Mouse (Mus musculus): ENCODE data around the gene Get4.
A peak's percentile ranks its signal among the peaks of the same experiment; 100 is the strongest.

Get4 gene

DNA sequence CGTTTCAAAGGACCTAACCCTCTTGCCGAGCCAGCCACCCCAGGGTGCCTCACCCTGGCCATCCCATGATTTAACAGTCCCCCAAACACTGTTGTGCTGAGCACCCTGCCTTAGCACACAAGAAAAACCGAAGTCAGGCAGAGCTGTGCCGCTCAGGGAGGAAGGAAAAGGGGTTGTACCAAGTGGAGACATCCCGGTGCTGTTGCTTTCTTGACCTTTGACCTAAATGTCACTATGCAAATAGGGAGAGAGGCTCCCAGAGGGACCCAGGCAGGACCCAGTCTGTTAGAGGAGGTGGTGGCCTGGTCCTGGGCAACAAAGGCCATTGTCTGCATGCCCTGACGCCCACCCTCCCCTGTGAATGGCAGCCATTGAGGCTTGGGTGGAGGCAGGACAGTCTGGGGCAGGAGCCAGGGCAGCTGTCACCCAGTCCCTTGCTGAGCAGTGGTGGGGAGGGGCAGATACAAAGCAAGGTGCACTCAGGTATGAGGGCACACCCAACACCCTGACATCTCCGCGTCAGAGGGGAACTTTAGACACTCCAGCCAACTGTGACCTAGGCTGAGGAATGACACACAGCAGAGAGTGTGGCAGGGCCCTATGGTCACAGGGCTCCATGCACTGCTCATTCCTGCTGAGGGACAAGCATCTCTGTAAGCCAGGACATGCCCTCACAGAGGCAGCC lies 33.4 kb downstream of the Get4 start:
- DNase-seq: no peak

GRCm38 (mm10) chr5:139286142-139286941 lies 34.2 kb downstream of the Get4 start:
- DNase-seq: no peak

DNA sequence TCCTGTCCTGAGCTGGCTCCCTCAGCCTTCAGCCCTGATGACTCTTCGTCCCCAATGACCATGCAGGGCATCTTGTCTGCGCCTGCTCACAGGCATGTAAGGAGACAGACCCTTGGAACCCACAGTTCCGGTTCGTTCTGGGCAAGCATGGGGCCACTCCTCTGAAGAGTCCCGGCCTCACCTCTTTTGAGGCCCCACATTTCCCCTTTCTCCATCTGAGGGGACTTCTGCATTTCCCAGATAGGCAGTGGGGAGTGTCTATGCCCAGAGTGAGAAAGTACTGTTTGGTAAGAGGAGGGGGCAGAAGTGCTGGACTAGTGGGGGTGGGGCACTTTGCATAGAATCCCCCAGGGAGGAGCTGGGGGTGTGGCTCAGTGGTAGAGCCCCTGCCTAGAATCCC lies 35.0 kb downstream of the Get4 start:
- no peak for DNase-seq

- DNase-seq: no peak
Observed at GRCm38 (mm10) chr5:139287787-139288186, 35.7 kb downstream of the Get4 start.

DNA sequence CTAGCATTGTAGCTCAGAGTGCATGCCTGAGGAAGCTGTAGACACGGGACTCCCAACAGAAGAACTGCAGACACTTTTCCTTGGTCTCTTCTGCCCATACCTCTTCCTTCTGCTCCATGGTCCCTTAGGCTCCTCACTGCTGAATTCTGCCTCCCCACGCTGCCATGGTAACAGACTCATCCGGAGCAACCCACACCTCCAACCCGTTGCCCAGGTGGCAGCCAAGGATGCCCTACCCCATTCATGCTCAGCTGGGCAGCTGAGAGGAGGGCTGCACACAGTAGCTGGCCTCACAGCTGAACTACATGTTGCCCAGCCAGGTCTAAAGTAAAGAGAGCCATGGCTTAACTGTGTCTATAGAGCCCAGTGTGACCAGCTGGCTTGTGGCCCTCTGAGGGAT lies 36.5 kb downstream of the Get4 start:
- no peak for DNase-seq

- DNase-seq: no peak
Observed at GRCm38 (mm10) chr5:139290467-139291259, 38.5 kb downstream of the Get4 start.

DNA sequence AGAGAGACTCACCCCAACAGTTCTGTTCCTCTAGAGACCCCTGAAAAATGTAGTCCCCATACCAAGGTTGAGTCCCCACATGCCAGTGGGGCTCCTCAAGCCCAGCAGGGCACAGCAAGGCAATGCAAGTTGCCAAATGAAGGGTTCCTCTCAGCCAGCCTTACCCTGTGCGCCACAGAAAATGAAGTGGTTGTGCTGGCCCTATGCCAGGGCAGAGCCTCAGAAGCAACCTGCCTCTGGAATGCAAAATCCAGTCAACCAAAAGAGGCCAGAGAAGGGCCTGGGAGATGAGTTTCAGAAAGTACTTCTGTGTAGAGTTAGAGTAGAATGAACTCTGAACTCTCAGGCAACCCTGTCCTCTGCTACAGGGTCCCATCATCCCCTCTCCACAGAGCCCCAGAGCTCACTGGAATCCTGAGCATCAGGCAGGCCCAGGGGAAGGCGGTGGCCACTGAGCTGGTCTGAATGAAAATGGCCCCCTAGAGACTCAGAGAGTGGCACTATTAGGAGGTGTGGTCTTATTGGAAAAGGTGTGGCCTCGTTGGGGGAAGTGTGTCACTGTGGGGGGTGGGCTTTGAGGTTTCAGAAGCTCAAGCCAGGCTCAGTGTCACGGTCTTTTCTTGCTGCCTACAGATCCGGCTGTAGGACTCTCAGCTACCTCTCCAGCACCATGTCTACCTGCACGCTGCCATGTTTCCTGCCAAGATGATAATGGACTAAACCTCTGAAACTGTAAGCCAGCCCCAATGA lies 39.9 kb downstream of the Get4 start:
- DNase-seq: no peak

GRCm38 (mm10) chr5:139294089-139294488 lies 42.0 kb downstream of the Get4 start:
- no peak for DNase-seq

- no peak for DNase-seq
Observed at GRCm38 (mm10) chr5:139297092-139297491, 45.0 kb downstream of the Get4 start.

GRCm38 (mm10) chr5:139297745-139298144 lies 45.6 kb downstream of the Get4 start:
- DNase-seq: no peak

- no peak for DNase-seq
Observed at GRCm38 (mm10) chr5:139302101-139302500, 50.0 kb downstream of the Get4 start.

DNA sequence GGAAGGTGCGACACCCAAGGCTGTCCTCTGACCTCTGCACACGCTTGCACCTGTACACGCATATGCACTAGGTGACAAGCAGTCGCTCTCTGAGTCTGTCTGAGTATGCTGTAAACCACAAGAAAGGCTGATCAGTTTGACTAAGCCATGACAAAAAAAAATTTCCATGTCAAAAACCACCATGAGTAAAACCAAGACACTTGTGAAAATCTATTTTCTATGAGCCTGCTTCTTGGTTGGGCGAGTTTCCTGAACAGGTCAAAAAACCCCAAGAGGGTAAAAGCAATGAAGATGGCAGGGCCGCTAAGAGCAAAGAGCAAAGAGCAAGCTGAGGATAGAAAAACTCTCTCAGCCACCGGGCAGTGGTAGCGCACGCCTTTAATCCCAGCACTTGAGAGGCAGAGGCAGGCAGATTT lies 51.5 kb downstream of the Get4 start:
- DNase-seq: peak; percentile 24

DNA sequence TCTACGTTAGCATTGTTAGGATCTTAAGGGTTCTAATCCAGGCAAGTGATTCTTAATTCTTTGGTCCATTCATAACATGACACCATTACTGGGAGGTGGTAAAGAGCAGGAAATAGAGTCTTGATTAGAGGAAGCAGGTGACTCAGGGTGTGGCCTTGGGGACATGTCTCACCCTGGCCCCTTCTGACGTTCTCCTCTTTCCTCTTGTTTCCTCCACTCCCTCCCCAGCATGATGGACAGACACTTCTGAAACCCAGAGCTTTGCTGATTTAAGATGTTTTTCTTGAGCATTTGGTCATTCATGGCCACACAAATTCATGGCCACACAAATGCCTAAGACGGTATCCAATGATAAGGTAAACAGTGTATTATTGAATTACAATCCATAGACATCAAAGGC lies 57.8 kb downstream of the Get4 start:
- no peak for DNase-seq

DNA sequence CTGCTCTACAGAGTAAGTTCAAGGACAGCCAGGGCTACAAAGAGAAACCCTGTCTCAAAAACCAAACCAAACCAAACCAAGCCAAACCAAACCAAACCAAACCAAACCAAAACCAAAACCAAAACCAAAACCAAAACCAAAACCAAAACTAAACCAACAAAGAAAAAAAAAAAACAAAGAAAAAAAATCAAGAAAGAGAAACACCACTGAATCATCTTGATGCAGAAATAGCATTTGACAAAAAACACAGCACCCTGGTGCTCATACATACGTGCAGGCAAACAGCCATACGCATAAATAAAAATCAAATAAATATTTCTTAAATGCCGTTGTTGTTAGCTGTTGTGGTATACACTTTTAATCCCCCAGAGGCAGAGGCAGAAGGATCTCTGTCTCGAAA lies 58.4 kb downstream of the Get4 start:
- DNase-seq: no peak

- DNase-seq: no peak
Observed at GRCm38 (mm10) chr5:139311822-139312221, 59.7 kb downstream of the Get4 start.

DNA sequence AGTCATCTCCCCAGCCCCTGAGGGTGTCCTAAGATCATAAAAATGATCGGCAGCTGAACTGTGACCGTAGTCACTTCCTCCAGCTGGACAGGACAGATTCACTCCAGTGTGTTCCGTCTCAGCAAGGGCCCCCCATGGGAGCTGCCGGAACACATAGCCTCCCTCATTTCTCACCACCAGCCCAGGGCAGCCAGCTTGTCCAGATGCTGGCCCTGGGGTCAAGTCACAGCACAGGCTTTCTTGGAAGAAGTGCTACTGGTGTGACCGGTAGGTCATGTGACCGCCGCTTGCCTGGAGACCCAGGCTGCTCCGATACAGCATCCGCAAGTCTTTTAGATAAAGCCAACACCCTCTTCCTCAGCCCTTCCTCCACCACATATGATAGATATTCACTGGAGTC lies 61.4 kb downstream of the Get4 start:
- no peak for DNase-seq

DNA sequence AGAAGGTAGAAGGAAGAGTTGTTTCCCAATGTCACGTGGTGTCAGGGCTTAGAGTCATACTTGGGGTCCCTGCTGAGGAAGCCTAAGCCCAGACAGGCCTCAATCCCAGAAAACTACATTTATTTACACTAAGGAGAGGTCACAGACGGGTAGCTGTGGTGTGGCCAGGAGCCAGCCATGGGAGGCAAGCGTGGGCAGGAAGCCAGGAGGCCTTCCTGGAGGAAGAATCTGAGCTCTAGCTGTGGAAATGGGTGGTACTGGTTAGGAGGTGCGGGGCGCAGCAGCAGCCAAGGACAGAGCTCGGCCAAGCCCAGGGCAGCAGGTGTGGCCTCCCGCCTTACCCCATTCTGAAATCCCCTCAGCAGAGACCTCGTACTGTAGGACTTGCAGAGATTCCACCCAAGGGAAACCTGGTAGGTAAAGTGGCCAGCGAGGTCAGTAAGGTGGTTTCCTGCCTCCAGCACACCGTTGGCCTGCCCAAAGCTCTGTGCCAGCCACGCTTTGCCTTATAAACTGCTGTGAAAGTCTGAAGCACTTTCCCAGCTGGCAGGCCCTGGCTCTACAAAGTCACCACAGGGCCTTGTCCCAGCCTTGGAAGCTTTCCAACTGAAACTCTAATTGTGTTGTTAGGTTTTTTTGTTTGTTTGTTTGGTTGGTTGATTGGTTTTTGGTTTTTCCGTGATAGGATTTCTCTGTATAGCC lies 63.0 kb downstream of the Get4 start:
- DNase-seq: no peak

DNA sequence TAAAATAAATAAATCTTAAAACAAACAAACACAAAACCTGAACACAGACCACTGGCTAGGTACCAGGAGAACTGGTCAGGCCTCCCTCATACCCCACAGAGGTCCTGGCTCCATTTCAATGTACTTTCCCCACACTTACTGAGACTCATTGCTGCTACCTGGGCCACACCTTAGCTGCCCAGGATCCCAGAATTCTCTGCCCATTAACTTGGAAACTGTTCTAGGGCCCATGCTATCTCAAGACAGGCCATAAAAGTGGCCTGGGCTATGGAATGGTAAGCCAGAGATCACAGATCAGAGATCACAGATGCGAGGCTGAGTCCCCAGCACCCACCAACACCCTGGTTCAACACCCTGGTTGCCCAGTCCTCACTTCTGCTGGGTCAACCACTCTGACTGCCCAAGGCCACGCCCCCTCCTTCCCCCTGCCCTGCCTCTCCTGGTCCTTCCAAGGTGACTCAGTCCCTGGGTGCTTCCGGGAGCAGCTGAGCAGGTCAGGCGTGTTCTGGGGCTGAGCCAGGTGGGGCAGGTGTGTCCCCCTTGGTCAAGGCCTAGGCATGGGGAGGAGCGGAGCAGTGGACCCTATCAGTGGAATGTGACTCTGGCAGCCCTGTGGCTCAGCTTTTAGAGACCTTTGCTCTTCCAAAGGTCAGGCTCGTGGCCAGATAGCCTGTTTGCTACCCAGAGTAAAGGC lies 65.0 kb downstream of the Get4 start:
- DNase-seq: no peak

DNA sequence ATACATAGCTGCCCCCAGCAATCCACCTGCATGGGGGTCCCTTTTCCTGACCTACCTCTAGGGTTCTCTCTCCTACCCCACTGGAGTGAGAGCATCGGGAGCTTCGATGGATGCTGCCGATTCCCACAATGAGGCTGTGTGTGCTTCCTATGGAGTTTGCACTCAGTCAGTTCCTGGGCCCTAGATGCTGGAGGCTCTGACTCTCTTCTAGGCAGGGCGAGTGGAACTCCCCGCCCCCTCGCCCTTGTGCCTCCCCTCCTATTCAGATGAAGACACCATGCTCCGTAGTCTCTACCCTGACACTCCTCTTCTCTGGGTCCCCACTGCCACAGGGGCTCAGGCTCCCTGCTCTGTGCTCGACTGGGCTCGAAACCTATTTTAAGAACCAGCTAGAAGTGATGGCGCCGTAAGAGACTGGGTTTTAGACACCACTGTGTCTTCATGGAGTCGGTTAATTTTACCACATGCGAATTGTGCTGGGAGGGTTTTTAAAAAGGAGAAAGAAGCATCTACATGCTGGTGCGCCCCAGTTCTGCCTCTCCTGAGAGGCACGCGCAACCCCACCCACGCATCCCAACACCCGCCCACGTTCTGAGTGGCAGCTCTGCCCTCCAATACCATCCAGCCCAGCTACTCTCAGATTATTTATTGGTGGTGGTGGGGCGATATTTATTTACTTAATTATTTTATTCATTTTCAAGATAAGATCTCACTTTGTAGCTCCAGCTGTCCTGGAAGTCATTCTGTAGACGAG lies 65.8 kb downstream of the Get4 start:
- DNase-seq: no peak

Measured in thymus, postnatal 14 days (tissue).